Mouse (Mus musculus) forebrain, embryonic 13.5 days (tissue): Measurements from ENCODE around the gene Tenm4. TPM values are rescaled to one million over a fixed set of nuclear protein-coding genes. Genes with fewer than 3 reads are reported as not detected.
A peak's percentile ranks its signal among the peaks of the same experiment; 100 is the strongest.

ENCODE experiments used
- ATAC-seq: fragments of 200-750 bp; cut with Nextera tagmentation; 2 replicates; pipeline ENCODE4 v1.8.0; 2017
- H3K27ac ChIP-seq: fragments of 300-500 bp; sonication (generic); 2 replicates; pipeline ENCODE4 v1.5.1; 2015; ENCODE audit warnings: inconsistent platforms, mild to moderate bottlenecking, moderate library complexity
- H3K27me3 ChIP-seq: fragments of 300-500 bp; sonication (generic); 2 replicates; pipeline ENCODE4 v1.6.1; 2015; ENCODE audit warnings: mild to moderate bottlenecking, inconsistent platforms
- H3K36me3 ChIP-seq: fragments of 300-500 bp; sonication (generic); 2 replicates; pipeline ENCODE4 v1.6.1; 2015; ENCODE audit warnings: mild to moderate bottlenecking, inconsistent platforms; ENCODE audit not compliant: poor library complexity, severe bottlenecking
- H3K4me1 ChIP-seq: fragments of 300-500 bp; sonication (generic); 2 replicates; pipeline ENCODE4 v1.6.1; 2015; ENCODE audit warnings: inconsistent platforms
- H3K4me2 ChIP-seq: fragments of 300-500 bp; sonication (generic); 2 replicates; pipeline ENCODE4 v1.6.1; 2015; ENCODE audit warnings: inconsistent platforms, mild to moderate bottlenecking, moderate library complexity
- H3K4me3 ChIP-seq: fragments of 300-500 bp; sonication (generic); 2 replicates; pipeline ENCODE4 v1.5.1; 2015; ENCODE audit warnings: mild to moderate bottlenecking, inconsistent platforms
- H3K9ac ChIP-seq: fragments of 300-500 bp; sonication (generic); 2 replicates; pipeline ENCODE4 v1.6.1; 2015; ENCODE audit warnings: mild to moderate bottlenecking, inconsistent platforms
- H3K9me3 ChIP-seq: fragments of 300-500 bp; sonication (generic); replicated peaks from 2 replicates; pipeline ENCODE4 v1.6.1; 2016; ENCODE audit warnings: inconsistent platforms
- WGBS: fragments of 180-500 bp; shearing (Covaris S2); methylation state at CpG from one replicate; pipeline ENCODE4 v1.1.7; 2015; 5-methylcytosine and 5-hydroxymethylcytosine counted together
- polyA plus RNA-seq: library from polyadenylated mRNA; unstranded; fragments of >200 nt; fragmentation: Nextera tagmentation; extraction: Ambion mirVana; gene quantifications from 2 replicates; pipeline ENCODE4 v1.2.1, GENCODE M21; 2015

Gene Tenm4
- polyA plus RNA-seq, 1 experiment from 2014 or later = 73.6 TPM

- Histone ChIP-seq H3K4me3 (no peak overlapping the region), H3K27me3 (peaks cover 49% of the 10 kb centered on the region), H3K9ac (no peak overlapping the region), H3K27ac (peak overlapping the region; percentile 74), H3K36me3 (no peaks in the 10 kb centered on the region), H3K4me1 (peaks cover 48% of the 10 kb centered on the region), H3K9me3 (no peaks in the 10 kb centered on the region), H3K4me2 (peak overlapping the region; percentile 6; the same call in 1 of the 2 replicates)
- 2% methylated on average over 6 of the region's 6 CpGs for WGBS
- ATAC-seq = peak; percentile 91
Observed at GRCm38 (mm10) chr7:96672322-96672914, 501.4 kb downstream of the Tenm4 start.

DNA sequence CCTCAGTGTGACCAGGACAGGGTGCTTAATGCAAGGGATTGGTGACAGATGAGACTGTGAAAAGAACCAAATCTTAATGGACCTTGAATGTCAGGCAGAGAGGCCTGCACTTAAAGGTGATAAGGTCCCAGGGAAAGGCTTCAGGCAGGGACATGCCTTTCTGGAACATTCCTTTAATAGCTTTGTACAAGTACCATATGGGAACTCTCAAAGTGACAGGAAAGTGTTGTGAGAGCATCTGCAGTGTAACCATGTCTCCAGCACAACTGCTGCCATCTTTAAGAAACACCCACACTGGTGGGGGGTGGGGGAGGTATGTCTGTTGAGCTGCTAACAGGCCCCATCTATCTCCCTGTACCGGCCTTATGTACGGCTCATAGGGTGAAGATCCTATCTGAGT lies 506.0 kb downstream of the Tenm4 start:
- H3K36me3 ChIP-seq = no peaks in the 10 kb centered on the region
- 89% methylated on average over 2 of the region's 2 CpGs for WGBS
- peaks cover 30% of the 10 kb centered on the region for H3K27me3 ChIP-seq
- no peak for ATAC-seq
- H3K27ac ChIP-seq = no peak overlapping the region
- H3K9ac ChIP-seq = no peak overlapping the region
- peaks cover 42% of the 10 kb centered on the region for H3K4me1 ChIP-seq
- no peak overlapping the region for H3K4me3 ChIP-seq
- H3K9me3 ChIP-seq = no peaks in the 10 kb centered on the region
- no peak overlapping the region for H3K4me2 ChIP-seq

DNA sequence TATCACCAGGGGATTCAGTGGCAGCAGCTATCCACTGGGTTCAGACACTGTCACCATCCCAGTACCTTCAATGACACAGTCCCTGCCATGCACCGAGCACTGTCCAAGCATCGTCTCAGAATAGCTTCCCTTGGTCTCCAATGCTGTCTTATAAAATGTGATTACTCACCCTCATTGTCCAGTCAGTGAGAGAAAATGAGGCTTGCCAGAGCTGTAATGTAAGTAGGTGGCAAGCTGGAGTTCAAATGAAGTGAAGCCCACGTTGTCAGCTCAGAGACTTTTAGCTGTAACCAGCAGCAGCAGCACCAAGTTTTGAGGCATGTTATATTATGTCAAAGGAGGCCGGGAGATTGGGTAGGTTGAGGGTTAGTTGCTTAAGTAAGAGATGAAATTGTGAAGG lies 507.2 kb downstream of the Tenm4 start:
- ATAC-seq = no peak

DNA sequence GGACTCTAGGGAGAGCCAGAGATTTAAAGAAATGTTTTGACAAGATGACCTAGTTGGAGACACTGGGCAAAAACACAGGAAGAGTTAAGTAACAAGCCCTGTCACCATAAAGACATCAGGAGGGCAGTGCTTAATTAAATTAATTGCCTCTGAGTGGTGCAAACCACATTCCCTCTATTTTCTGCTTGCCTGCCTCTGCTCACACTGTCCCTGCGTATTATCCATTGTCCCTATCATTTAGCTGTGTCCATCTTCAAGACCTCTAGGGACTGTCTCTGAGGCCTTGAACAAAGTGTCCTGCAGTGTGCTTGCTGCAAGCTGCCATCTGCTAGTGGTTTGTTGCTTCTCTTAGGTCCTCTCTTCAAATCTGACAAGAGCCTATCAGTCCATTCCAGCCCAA lies 508.7 kb downstream of the Tenm4 start:
- no peaks in the 10 kb centered on the region for H3K9me3 ChIP-seq
- H3K36me3 ChIP-seq = no peaks in the 10 kb centered on the region
- no peak overlapping the region for H3K9ac ChIP-seq
- peak overlapping the region; percentile 16; the same call in 1 of the 2 replicates for H3K27ac ChIP-seq
- H3K27me3 ChIP-seq = peaks cover 21% of the 10 kb centered on the region
- H3K4me3 ChIP-seq = no peak overlapping the region
- 28% methylated on average over 1 of the region's 1 CpGs for WGBS
- H3K4me2 ChIP-seq = no peak overlapping the region
- no peak for ATAC-seq
- peaks cover 39% of the 10 kb centered on the region for H3K4me1 ChIP-seq

More for the DNA sequence above, 507.2 kb downstream of the Tenm4 start:
- WGBS = 90% methylated on average over 4 of the region's 4 CpGs
- H3K4me3 ChIP-seq = no peak overlapping the region
- peaks cover 30% of the 10 kb centered on the region for H3K27me3 ChIP-seq
- no peak overlapping the region for H3K4me2 ChIP-seq
- no peak overlapping the region for H3K27ac ChIP-seq
- no peaks in the 10 kb centered on the region for H3K36me3 ChIP-seq
- no peaks in the 10 kb centered on the region for H3K9me3 ChIP-seq
- H3K4me1 ChIP-seq = peaks cover 34% of the 10 kb centered on the region
- no peak overlapping the region for H3K9ac ChIP-seq

GRCm38 (mm10) chr7:96680405-96680804 lies 509.4 kb downstream of the Tenm4 start:
- Histone ChIP-seq H3K9ac (no peak overlapping the region), H3K27ac (peak overlapping the region; percentile 16; the same call in 1 of the 2 replicates), H3K4me3 (no peak overlapping the region), H3K4me1 (peaks cover 39% of the 10 kb centered on the region), H3K36me3 (no peaks in the 10 kb centered on the region), H3K4me2 (no peak overlapping the region), H3K9me3 (no peaks in the 10 kb centered on the region), H3K27me3 (peaks cover 15% of the 10 kb centered on the region)
- 89% methylated on average over 5 of the region's 5 CpGs for WGBS
- no peak for ATAC-seq

- no peaks in the 10 kb centered on the region for H3K9me3 ChIP-seq
- H3K36me3 ChIP-seq = no peaks in the 10 kb centered on the region
- no peak overlapping the region for H3K4me3 ChIP-seq
- peaks cover 11% of the 10 kb centered on the region; the same call in 1 of the 2 replicates for H3K27me3 ChIP-seq
- H3K9ac ChIP-seq = no peak overlapping the region
- 58% methylated on average over 4 of the region's 4 CpGs for WGBS
- H3K4me2 ChIP-seq = no peak overlapping the region
- no peak for ATAC-seq
- H3K4me1 ChIP-seq = peaks cover 39% of the 10 kb centered on the region
- no peak overlapping the region for H3K27ac ChIP-seq
Observed at GRCm38 (mm10) chr7:96681808-96682207, 510.8 kb downstream of the Tenm4 start.

DNA sequence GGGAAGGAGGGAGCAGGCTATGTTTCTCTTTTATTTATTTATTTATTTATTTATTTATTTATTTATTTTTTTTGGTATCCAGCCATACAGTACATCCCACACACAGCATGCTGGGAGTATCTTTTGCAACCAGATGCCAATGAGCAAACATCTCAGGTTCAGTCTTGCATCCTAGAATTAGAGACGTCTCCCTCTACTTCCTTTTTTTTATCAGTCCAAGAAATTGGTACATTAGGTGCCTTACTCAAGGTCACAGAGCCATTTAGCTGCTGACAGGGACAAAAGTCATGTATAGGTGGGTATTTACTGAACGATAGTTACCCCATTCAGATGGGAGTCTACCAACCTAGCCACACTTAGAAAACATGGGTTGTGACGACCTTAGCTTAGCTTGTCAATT lies 517.1 kb downstream of the Tenm4 start:
- Histone ChIP-seq H3K27ac (no peak overlapping the region), H3K36me3 (no peaks in the 10 kb centered on the region), H3K9ac (no peak overlapping the region), H3K4me2 (no peak overlapping the region), H3K4me1 (peaks cover 23% of the 10 kb centered on the region), H3K27me3 (0 out of 2 replicates have a peak, but pooled peaks cover 2% of the 10 kb centered on the region), H3K9me3 (no peaks in the 10 kb centered on the region), H3K4me3 (no peak overlapping the region)
- WGBS = 88% methylated on average over 3 of the region's 3 CpGs
- no peak for ATAC-seq

- peaks cover 54% of the 10 kb centered on the region for H3K36me3 ChIP-seq
- no peak overlapping the region for H3K4me3 ChIP-seq
- no peak overlapping the region for H3K27ac ChIP-seq
- ATAC-seq = no peak
- 82% methylated on average over 8 of the region's 8 CpGs for WGBS
- H3K4me1 ChIP-seq = no peaks in the 10 kb centered on the region; the same call in 1 of the 2 replicates
- H3K9me3 ChIP-seq = no peaks in the 10 kb centered on the region
- no peak overlapping the region for H3K4me2 ChIP-seq
- no peaks in the 10 kb centered on the region for H3K27me3 ChIP-seq
- no peak overlapping the region for H3K9ac ChIP-seq
Observed at GRCm38 (mm10) chr7:96701097-96701845, 530.2 kb downstream of the Tenm4 start.

DNA sequence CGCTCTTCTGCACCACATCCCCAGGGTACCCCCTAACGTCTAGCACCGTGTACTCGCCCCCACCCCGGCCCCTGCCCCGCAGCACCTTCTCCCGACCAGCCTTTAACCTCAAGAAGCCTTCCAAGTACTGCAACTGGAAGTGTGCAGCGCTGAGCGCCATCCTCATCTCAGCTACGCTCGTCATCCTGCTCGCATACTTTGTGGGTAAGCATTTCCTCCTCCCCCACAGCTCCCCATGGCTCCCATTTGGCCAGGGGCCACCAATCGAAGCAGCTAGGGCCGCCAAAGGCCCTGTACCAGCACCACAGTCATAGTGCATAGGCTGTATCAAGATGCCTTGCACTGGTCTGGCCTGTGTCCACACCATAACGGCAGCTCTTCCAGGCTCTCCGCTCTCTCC lies 532.9 kb downstream of the Tenm4 start:
- peak; percentile 23; the same call in 1 of the 2 replicates for ATAC-seq
- H3K4me1 ChIP-seq = peaks cover 6% of the 10 kb centered on the region; the same call in 1 of the 2 replicates
- no peaks in the 10 kb centered on the region for H3K27me3 ChIP-seq
- H3K36me3 ChIP-seq = peaks cover 51% of the 10 kb centered on the region
- H3K27ac ChIP-seq = no peak overlapping the region
- no peaks in the 10 kb centered on the region for H3K9me3 ChIP-seq
- H3K9ac ChIP-seq = no peak overlapping the region
- 90% methylated on average over 16 of the region's 16 CpGs for WGBS
- no peak overlapping the region for H3K4me3 ChIP-seq
- H3K4me2 ChIP-seq = no peak overlapping the region

GRCm38 (mm10) chr7:96705307-96706129 lies 534.5 kb downstream of the Tenm4 start:
- H3K9me3 ChIP-seq = no peaks in the 10 kb centered on the region
- H3K27me3 ChIP-seq = no peaks in the 10 kb centered on the region
- WGBS = 93% methylated on average over 8 of the region's 8 CpGs
- no peak overlapping the region for H3K4me2 ChIP-seq
- no peak for ATAC-seq
- no peak overlapping the region for H3K4me3 ChIP-seq
- H3K36me3 ChIP-seq = peaks cover 57% of the 10 kb centered on the region
- no peak overlapping the region for H3K27ac ChIP-seq
- H3K4me1 ChIP-seq = 0 out of 2 replicates have a peak, but pooled peaks cover 6% of the 10 kb centered on the region
- no peak overlapping the region for H3K9ac ChIP-seq

DNA sequence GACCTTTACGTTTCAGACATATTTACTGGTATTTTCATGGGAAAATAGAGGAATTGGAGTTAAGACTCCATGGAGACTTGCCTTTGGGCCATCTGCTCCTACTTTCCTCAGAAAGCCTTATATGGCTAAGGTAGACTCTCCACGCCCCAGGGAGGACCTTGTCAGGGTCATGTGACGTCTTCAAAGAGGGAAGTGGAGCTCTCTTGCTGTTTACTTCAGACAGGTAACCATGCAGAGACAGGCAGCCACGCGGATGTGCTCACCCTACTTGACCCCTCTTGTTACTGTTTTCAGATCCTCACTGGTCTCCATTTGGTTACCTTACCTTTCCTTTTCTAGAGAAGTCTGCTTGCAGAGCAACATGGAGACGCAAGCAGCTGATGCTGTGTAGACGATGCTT lies 535.5 kb downstream of the Tenm4 start:
- no peaks in the 10 kb centered on the region for H3K9me3 ChIP-seq
- no peak for ATAC-seq

DNA sequence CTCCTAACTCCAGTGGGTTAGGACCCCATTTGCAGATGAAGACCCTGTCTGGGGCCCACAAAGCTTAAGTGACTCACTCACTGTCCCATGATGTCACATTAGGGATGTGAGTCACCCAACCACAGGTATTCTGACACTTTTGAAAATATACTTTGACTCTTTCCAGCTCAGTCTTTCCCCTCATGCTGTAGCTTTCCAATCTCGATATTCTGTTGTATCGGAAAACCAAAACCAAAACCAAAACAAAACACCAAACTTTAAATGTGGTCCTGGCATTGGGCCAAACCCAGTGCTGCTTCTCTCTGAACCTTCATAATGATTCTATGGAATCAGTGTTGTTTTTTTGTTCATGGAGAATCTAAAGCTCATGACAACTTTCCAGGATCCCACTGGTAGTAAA lies 536.1 kb downstream of the Tenm4 start:
- no peak overlapping the region for H3K4me2 ChIP-seq
- ATAC-seq = no peak
- H3K9me3 ChIP-seq = no peaks in the 10 kb centered on the region
- no peak overlapping the region for H3K4me3 ChIP-seq
- H3K36me3 ChIP-seq = peaks cover 65% of the 10 kb centered on the region
- H3K9ac ChIP-seq = no peak overlapping the region
- 0 out of 2 replicates have a peak, but pooled peaks cover 6% of the 10 kb centered on the region for H3K4me1 ChIP-seq
- H3K27ac ChIP-seq = no peak overlapping the region
- no peaks in the 10 kb centered on the region for H3K27me3 ChIP-seq
- WGBS = 95% methylated on average over 2 of the region's 2 CpGs

More for the DNA sequence above, 535.5 kb downstream of the Tenm4 start:
- H3K9ac ChIP-seq = no peak overlapping the region
- no peak overlapping the region for H3K27ac ChIP-seq
- 94% methylated on average over 7 of the region's 7 CpGs for WGBS
- H3K36me3 ChIP-seq = peaks cover 64% of the 10 kb centered on the region
- 0 out of 2 replicates have a peak, but pooled peaks cover 6% of the 10 kb centered on the region for H3K4me1 ChIP-seq
- no peak overlapping the region for H3K4me3 ChIP-seq
- H3K4me2 ChIP-seq = no peak overlapping the region
- no peaks in the 10 kb centered on the region for H3K27me3 ChIP-seq
